In genomic region chr17:30285641-30286040, GRCm38 (mm10) we compare ENCODE assay signal across 16 mouse cellular contexts.
"Had no signal": no experiment of that assay in that cellular context is flagged by ENCODE, and none has a peak within 500 bp of the region (broad histone marks: within the 10 kb centered on the region; RNA-seq: fewer than 3 reads in every experiment).

No protein-coding gene starts in this region.

- H3K27ac ChIP-seq: intestine, embryonic 15.5 days; kidney, embryonic 15.5 days; limb, embryonic 15.5 days; liver, embryonic 12.5 days; lung, embryonic 15.5 days; macrophage; neural tube, embryonic 13.5 days had no signal

- H3K4me3 ChIP-seq: intestine, embryonic 15.5 days; kidney, embryonic 15.5 days; limb, embryonic 15.5 days; liver, embryonic 12.5 days; lung, embryonic 15.5 days; megakaryocyte, embryonic 14.5 days; neural tube, embryonic 13.5 days had no signal

- H3K27me3 ChIP-seq: intestine, embryonic 15.5 days; kidney, embryonic 15.5 days; limb, embryonic 15.5 days; liver, embryonic 12.5 days; lung, embryonic 15.5 days; neural tube, embryonic 13.5 days had no signal

- ATAC-seq: intestine, embryonic 15.5 days; liver, embryonic 12.5 days had no signal

- H3K4me1 ChIP-seq: lung, embryonic 15.5 days had no signal

- H3K9me3 ChIP-seq: intestine, embryonic 15.5 days; kidney, embryonic 15.5 days; limb, embryonic 15.5 days; liver, embryonic 12.5 days; lung, embryonic 15.5 days; megakaryocyte, embryonic 14.5 days; neural tube, embryonic 13.5 days had no signal

- DNase-seq: kidney, adult 2 months; kidney, postnatal 14 days; lung, postnatal 14 days; retina, postnatal 1 day; right cerebral cortex, postnatal 4 days; spleen, adult 18-20 months; thymus, adult 18-20 months; thymus, postnatal 14 days had no signal

- H3K36me3 ChIP-seq: intestine, embryonic 15.5 days; kidney, embryonic 15.5 days; limb, embryonic 15.5 days; liver, embryonic 12.5 days; lung, embryonic 15.5 days; neural tube, embryonic 13.5 days had no signal

- H3K9ac ChIP-seq: intestine, embryonic 15.5 days; kidney, embryonic 15.5 days; limb, embryonic 15.5 days; liver, embryonic 12.5 days; lung, embryonic 15.5 days; neural tube, embryonic 13.5 days had no signal

- H3K4me2 ChIP-seq: intestine, embryonic 15.5 days; kidney, embryonic 15.5 days; limb, embryonic 15.5 days; liver, embryonic 12.5 days; lung, embryonic 15.5 days; neural tube, embryonic 13.5 days had no signal
